Mouse (Mus musculus): ENCODE results near the gene Gm45713.

DNA sequence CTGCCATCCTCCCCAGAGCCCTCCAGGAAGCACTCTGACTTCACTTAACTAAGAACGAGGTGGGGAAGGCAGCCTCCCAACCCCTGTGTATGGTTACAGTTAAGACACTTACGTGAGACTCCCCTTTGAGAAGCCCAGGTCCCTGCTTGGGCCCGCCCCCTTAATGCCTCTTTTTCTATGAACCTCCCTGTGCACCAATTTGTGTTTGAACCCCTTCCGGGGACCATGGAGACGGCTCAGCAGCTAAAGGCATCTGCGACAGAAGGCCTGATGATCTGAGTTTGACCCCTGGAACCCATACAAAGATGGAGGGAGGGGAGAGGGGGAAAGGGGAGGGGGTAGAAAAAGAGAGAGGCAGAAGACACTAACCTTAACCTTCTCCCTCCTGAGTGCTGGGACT, 29.6 kb downstream of the Gm45713 start:
- TF ChIP-seq POLR2A (IDR thresholded peaks at IDR 0.05; ENCODE audit: insufficient read depth, low read depth, low read length) (no peak), CTCF (IDR thresholded peaks at IDR 0.05) (no peak), EP300 (IDR thresholded peaks at IDR 0.05; ENCODE audit: insufficient read depth, low read depth, low read length) (no peak)
